ENCODE assay signal across 8 mouse cellular contexts in the genomic region with DNA sequence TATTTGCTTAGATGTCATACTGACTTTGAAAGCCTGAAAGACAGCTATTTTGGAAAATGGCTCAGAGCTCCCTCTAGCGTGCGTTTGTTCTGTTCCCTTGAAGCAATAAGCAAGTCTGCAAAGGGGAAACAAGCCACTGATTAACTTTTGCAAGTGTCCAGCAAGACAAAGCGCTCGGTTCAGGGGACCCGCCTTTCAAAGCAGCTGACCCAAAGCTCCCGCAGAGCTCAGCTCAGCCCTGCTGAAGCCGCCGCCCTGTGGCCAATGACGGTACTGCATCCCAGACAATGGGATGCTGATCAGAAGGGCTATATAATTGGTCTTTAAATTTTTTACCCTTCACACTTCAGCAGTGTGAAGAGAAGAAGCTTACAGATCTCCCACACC. TPM values are rescaled to one million over a fixed set of nuclear protein-coding genes. Genes with fewer than 3 reads are reported as not detected.
A peak's percentile ranks its signal among the peaks of the same experiment; 100 is the strongest.
DNase-seq lines count a peak whose midpoint lies in the region; ATAC-seq lines count a peak whose summit lies in the region.

No protein-coding gene starts in this region.

- H3K27ac ChIP-seq in embryonic facial prominence, embryonic 13.5 days, result no peak overlapping the region
- H3K27ac ChIP-seq in heart, embryonic 11.5 days (ENCODE audit: low read depth, low read length), result no peak overlapping the region
- no peak overlapping the region for H3K27ac ChIP-seq in kidney, embryonic 16.5 days (ENCODE audit: low read length)
- no peak overlapping the region for H3K27ac ChIP-seq in liver, embryonic 13.5 days
- H3K27ac ChIP-seq in neural tube, embryonic 14.5 days (ENCODE audit: low read depth, low read length), result no peak overlapping the region

- DNase-seq in B cell, adult 2 months, result peak; percentile 83 to 84
- DNase-seq in adrenal gland, postnatal 25 days, result peak; percentile 92
- DNase-seq in liver, embryonic 13.5 days, result peak; percentile 63
- peak; percentile 98 for DNase-seq in testis, postnatal 10 days (ENCODE audit: low spot score)

- H3K36me3 ChIP-seq in embryonic facial prominence, embryonic 13.5 days, result no peaks in the 10 kb centered on the region
- H3K36me3 ChIP-seq in heart, embryonic 11.5 days (ENCODE audit: control insufficient read depth, insufficient read depth, low read length), result no peaks in the 10 kb centered on the region
- no peaks in the 10 kb centered on the region for H3K36me3 ChIP-seq in kidney, embryonic 16.5 days (ENCODE audit: insufficient read depth, low read length)
- H3K36me3 ChIP-seq in liver, embryonic 13.5 days, result no peaks in the 10 kb centered on the region
- no peaks in the 10 kb centered on the region for H3K36me3 ChIP-seq in neural tube, embryonic 14.5 days (ENCODE audit: control insufficient read depth, insufficient read depth, low read length)

- H3K9ac ChIP-seq in embryonic facial prominence, embryonic 13.5 days, result no peak overlapping the region
- H3K9ac ChIP-seq in heart, embryonic 11.5 days (ENCODE audit: low read depth, low read length), result no peak overlapping the region
- no peak overlapping the region for H3K9ac ChIP-seq in kidney, embryonic 16.5 days (replicated peaks; ENCODE audit: low read length)
- H3K9ac ChIP-seq in liver, embryonic 13.5 days, result no peak overlapping the region
- H3K9ac ChIP-seq in neural tube, embryonic 14.5 days (replicated peaks; ENCODE audit: low read depth, low read length), result no peak overlapping the region

- 0 out of 2 replicates have a peak, but pooled peaks cover 2% of the 10 kb centered on the region for H3K9me3 ChIP-seq in embryonic facial prominence, embryonic 13.5 days
- no peaks in the 10 kb centered on the region for H3K9me3 ChIP-seq in heart, embryonic 11.5 days (replicated peaks; ENCODE audit: control insufficient read depth, low read length)
- H3K9me3 ChIP-seq in kidney, embryonic 16.5 days (ENCODE audit: low read length), result peaks cover 2% of the 10 kb centered on the region; the same call in 1 of the 2 replicates
- 0 out of 2 replicates have a peak, but pooled peaks cover under 1% of the 10 kb centered on the region for H3K9me3 ChIP-seq in liver, embryonic 13.5 days (replicated peaks)
- peaks cover 1% of the 10 kb centered on the region; the same call in 1 of the 2 replicates for H3K9me3 ChIP-seq in neural tube, embryonic 14.5 days (ENCODE audit: control insufficient read depth, low read length)

- no peak for ATAC-seq in embryonic facial prominence, embryonic 13.5 days (ENCODE audit: insufficient number of reproducible peaks, insufficient read depth, low FRiP score, low TSS enrichment, low read depth)
- peak; percentile 51; the same call in 1 of the 2 replicates for ATAC-seq in heart, embryonic 11.5 days (replicated peaks; ENCODE audit: insufficient number of reproducible peaks, low FRiP score, low TSS enrichment)
- ATAC-seq in kidney, embryonic 16.5 days (ENCODE audit: low FRiP score, low TSS enrichment), result peak; percentile 95
- ATAC-seq in liver, embryonic 13.5 days (ENCODE audit: low read depth), result peak; percentile 63
- ATAC-seq in neural tube, embryonic 14.5 days (ENCODE audit: low read depth), result peak; percentile 69; the same call in 1 of the 2 replicates

- peak overlapping the region; percentile 37; the same call in 1 of the 2 replicates for H3K4me2 ChIP-seq in embryonic facial prominence, embryonic 13.5 days
- no peak overlapping the region for H3K4me2 ChIP-seq in heart, embryonic 11.5 days
- no peak overlapping the region for H3K4me2 ChIP-seq in kidney, embryonic 16.5 days (replicated peaks; ENCODE audit: low read depth, low read length)
- H3K4me2 ChIP-seq in liver, embryonic 13.5 days, result no peak overlapping the region
- H3K4me2 ChIP-seq in neural tube, embryonic 14.5 days (ENCODE audit: low read depth, low read length), result no peak overlapping the region

- H3K4me1 ChIP-seq in embryonic facial prominence, embryonic 13.5 days, result peaks cover under 1% of the 10 kb centered on the region; the same call in 1 of the 2 replicates
- H3K4me1 ChIP-seq in heart, embryonic 11.5 days (ENCODE audit: control insufficient read depth, insufficient read depth, low read length), result no peaks in the 10 kb centered on the region
- peaks cover 4% of the 10 kb centered on the region; the same call in 1 of the 2 replicates for H3K4me1 ChIP-seq in kidney, embryonic 16.5 days (ENCODE audit: insufficient read depth, low read length)
- H3K4me1 ChIP-seq in liver, embryonic 13.5 days (replicated peaks), result no peaks in the 10 kb centered on the region; the same call in 1 of the 2 replicates
- H3K4me1 ChIP-seq in neural tube, embryonic 14.5 days (ENCODE audit: control insufficient read depth, insufficient read depth, low read length), result no peaks in the 10 kb centered on the region

- 1% methylated on average over 9 of the region's 9 CpGs for WGBS in embryonic facial prominence, embryonic 13.5 days
- under 1% methylated on average over 9 of the region's 9 CpGs for WGBS in heart, embryonic 11.5 days (ENCODE audit: insufficient replicate concordance)
- WGBS in kidney, embryonic 16.5 days, result under 1% methylated on average over 9 of the region's 9 CpGs
- 1% methylated on average over 9 of the region's 9 CpGs for WGBS in liver, embryonic 13.5 days (ENCODE audit: insufficient replicate concordance)
- under 1% methylated on average over 9 of the region's 9 CpGs for WGBS in neural tube, embryonic 14.5 days

- 0 out of 2 replicates have a peak overlapping the region, but pooled peaks have one; percentile 18 for H3K4me3 ChIP-seq in embryonic facial prominence, embryonic 13.5 days
- H3K4me3 ChIP-seq in heart, embryonic 11.5 days (ENCODE audit: low read depth, low read length), result no peak overlapping the region
- H3K4me3 ChIP-seq in kidney, embryonic 16.5 days (ENCODE audit: low read length), result no peak overlapping the region
- no peak overlapping the region for H3K4me3 ChIP-seq in liver, embryonic 13.5 days (replicated peaks)
- no peak overlapping the region for H3K4me3 ChIP-seq in neural tube, embryonic 14.5 days (ENCODE audit: low read depth, low read length)

- H3K27me3 ChIP-seq in embryonic facial prominence, embryonic 13.5 days, result peaks cover 4% of the 10 kb centered on the region
- 0 out of 2 replicates have a peak, but pooled peaks cover 2% of the 10 kb centered on the region for H3K27me3 ChIP-seq in heart, embryonic 11.5 days (ENCODE audit: control insufficient read depth, insufficient read depth, low read length)
- H3K27me3 ChIP-seq in kidney, embryonic 16.5 days (ENCODE audit: insufficient read depth, low read length), result no peaks in the 10 kb centered on the region
- H3K27me3 ChIP-seq in liver, embryonic 13.5 days, result peaks cover 7% of the 10 kb centered on the region; the same call in 1 of the 2 replicates
- no peaks in the 10 kb centered on the region for H3K27me3 ChIP-seq in neural tube, embryonic 14.5 days (ENCODE audit: control insufficient read depth, insufficient read depth, low read length)

RNA-seq across cellular contexts. Expression of a gene that starts 1.2 kb away (rescaled TPM):
- total RNA-seq in adrenal gland, postnatal 25 days (2021), result 36.8 and 46.2 TPM in 2 replicates
- 0.45 and 0.66 TPM in 2 replicates for polyA plus RNA-seq in embryonic facial prominence, embryonic 13.5 days (2015; fragmentation: Nextera tagmentation; extraction: Ambion mirVana)
- 0.70 and 0.79 TPM in 2 replicates for polyA plus RNA-seq in heart, embryonic 11.5 days (2014; fragmentation: Nextera tagmentation; extraction: Ambion mirVana)
- 1.3 and 1.8 TPM in 2 replicates for polyA plus RNA-seq in kidney, embryonic 16.5 days (2015; fragmentation: Nextera tagmentation; extraction: Ambion mirVana)
- polyA plus RNA-seq in liver, embryonic 13.5 days (2015; fragmentation: Nextera tagmentation; extraction: Ambion mirVana), result 0.51 and 0.63 TPM in 2 replicates
- polyA plus RNA-seq in neural tube, embryonic 14.5 days (2014; fragmentation: Nextera tagmentation; extraction: Ambion mirVana), result 0.31 and 0.44 TPM in 2 replicates

RNA-seq across cellular contexts. Expression of a gene that starts 11.9 kb away (rescaled TPM):
- total RNA-seq in adrenal gland, postnatal 25 days (2021), result 10.4 and 12.6 TPM in 2 replicates
- polyA plus RNA-seq in embryonic facial prominence, embryonic 13.5 days (2015; fragmentation: Nextera tagmentation; extraction: Ambion mirVana), result 4.3 and 4.9 TPM in 2 replicates
- polyA plus RNA-seq in heart, embryonic 11.5 days (2014; fragmentation: Nextera tagmentation; extraction: Ambion mirVana), result 2.7 and 3.4 TPM in 2 replicates
- polyA plus RNA-seq in kidney, embryonic 16.5 days (2015; fragmentation: Nextera tagmentation; extraction: Ambion mirVana), result 7.2 and 9.0 TPM in 2 replicates
- polyA plus RNA-seq in liver, embryonic 13.5 days (2015; fragmentation: Nextera tagmentation; extraction: Ambion mirVana), result 0.24 and 0.36 TPM in 2 replicates
- polyA plus RNA-seq in neural tube, embryonic 14.5 days (2014; fragmentation: Nextera tagmentation; extraction: Ambion mirVana), result 57.0 and 57.3 TPM in 2 replicates

RNA-seq across cellular contexts. Expression of a gene that starts 48.2 kb away (rescaled TPM):
- 8.7 and 11.8 TPM in 2 replicates for total RNA-seq in adrenal gland, postnatal 25 days (2021)
- 9.8 and 10.3 TPM in 2 replicates for polyA plus RNA-seq in embryonic facial prominence, embryonic 13.5 days (2015; fragmentation: Nextera tagmentation; extraction: Ambion mirVana)
- 9.7 and 11.4 TPM in 2 replicates for polyA plus RNA-seq in heart, embryonic 11.5 days (2014; fragmentation: Nextera tagmentation; extraction: Ambion mirVana)
- polyA plus RNA-seq in kidney, embryonic 16.5 days (2015; fragmentation: Nextera tagmentation; extraction: Ambion mirVana), result 14.4 and 16.4 TPM in 2 replicates
- 10.2 and 13.3 TPM in 2 replicates for polyA plus RNA-seq in liver, embryonic 13.5 days (2015; fragmentation: Nextera tagmentation; extraction: Ambion mirVana)
- polyA plus RNA-seq in neural tube, embryonic 14.5 days (2014; fragmentation: Nextera tagmentation; extraction: Ambion mirVana), result 25.4 and 25.7 TPM in 2 replicates

RNA-seq across cellular contexts. Expression of a gene that starts 53.3 kb away (rescaled TPM):
- total RNA-seq in adrenal gland, postnatal 25 days (2021), result 77.9 and 78.9 TPM in 2 replicates
- 12.1 and 14.0 TPM in 2 replicates for polyA plus RNA-seq in embryonic facial prominence, embryonic 13.5 days (2015; fragmentation: Nextera tagmentation; extraction: Ambion mirVana)
- polyA plus RNA-seq in heart, embryonic 11.5 days (2014; fragmentation: Nextera tagmentation; extraction: Ambion mirVana), result 49.2 and 49.4 TPM in 2 replicates
- 39.6 and 39.7 TPM in 2 replicates for polyA plus RNA-seq in kidney, embryonic 16.5 days (2015; fragmentation: Nextera tagmentation; extraction: Ambion mirVana)
- 9.8 and 11.2 TPM in 2 replicates for polyA plus RNA-seq in liver, embryonic 13.5 days (2015; fragmentation: Nextera tagmentation; extraction: Ambion mirVana)
- polyA plus RNA-seq in neural tube, embryonic 14.5 days (2014; fragmentation: Nextera tagmentation; extraction: Ambion mirVana), result 24.4 and 25.0 TPM in 2 replicates

RNA-seq across cellular contexts. Expression of a gene that starts 56.1 kb away (rescaled TPM):
- not detected in 2 replicates for total RNA-seq in adrenal gland, postnatal 25 days (2021)
- polyA plus RNA-seq in embryonic facial prominence, embryonic 13.5 days (2015; fragmentation: Nextera tagmentation; extraction: Ambion mirVana), result not detected in 2 replicates
- not detected in 2 replicates for polyA plus RNA-seq in heart, embryonic 11.5 days (2014; fragmentation: Nextera tagmentation; extraction: Ambion mirVana)
- not detected in 2 replicates for polyA plus RNA-seq in kidney, embryonic 16.5 days (2015; fragmentation: Nextera tagmentation; extraction: Ambion mirVana)
- not detected in 2 replicates for polyA plus RNA-seq in liver, embryonic 13.5 days (2015; fragmentation: Nextera tagmentation; extraction: Ambion mirVana)
- polyA plus RNA-seq in neural tube, embryonic 14.5 days (2014; fragmentation: Nextera tagmentation; extraction: Ambion mirVana), result not detected in 2 replicates
